Mouse (Mus musculus) layer of hippocampus, adult 9-11 months (tissue): ENCODE measurements around the gene Plk1.

ENCODE experiments used
- DNase-seq: peaks from one replicate; pipeline ENCODE4 v3.0.0; 2022

The Plk1 gene

DNA sequence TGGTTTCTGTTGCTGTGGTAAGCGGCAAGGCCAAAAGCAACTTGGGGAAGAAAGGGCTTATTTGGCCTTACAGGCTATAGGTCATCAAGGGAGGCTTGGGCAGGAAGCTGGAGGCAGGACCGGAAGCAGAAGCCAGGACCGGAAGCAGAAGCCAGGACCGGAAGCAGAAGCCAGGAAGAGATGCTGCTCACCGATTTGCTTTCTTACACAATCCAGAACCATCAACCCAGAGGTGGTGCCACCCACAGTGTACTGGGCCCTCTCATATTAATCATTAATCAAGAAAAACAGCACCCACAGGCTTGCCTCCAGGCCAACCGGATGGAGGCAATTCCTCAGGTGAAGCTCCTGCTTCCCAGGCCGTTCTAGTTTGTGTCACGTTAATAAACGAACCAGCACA, 37.5 kb downstream of the Plk1 start:
- DNase-seq = no peak

DNA sequence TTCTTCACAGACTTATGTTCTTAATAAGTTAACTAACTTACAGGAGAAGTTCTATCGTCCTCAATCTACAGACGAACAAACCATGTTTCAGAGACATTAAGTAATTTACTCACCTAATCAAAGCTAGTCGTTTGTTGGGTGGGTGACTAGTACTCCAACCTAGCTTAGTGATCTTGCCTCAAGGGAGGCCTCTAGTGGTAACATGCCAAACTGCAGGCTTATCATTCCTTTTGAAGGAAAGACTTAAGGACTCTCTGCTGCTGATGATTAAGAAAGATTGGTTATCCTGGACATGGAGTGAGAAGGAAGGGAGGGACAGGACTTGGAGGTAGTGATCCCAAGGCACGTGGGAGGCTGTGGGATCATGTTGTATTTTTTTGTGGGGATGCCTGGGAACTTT, 38.1 kb downstream of the Plk1 start:
- no peak for DNase-seq

DNA sequence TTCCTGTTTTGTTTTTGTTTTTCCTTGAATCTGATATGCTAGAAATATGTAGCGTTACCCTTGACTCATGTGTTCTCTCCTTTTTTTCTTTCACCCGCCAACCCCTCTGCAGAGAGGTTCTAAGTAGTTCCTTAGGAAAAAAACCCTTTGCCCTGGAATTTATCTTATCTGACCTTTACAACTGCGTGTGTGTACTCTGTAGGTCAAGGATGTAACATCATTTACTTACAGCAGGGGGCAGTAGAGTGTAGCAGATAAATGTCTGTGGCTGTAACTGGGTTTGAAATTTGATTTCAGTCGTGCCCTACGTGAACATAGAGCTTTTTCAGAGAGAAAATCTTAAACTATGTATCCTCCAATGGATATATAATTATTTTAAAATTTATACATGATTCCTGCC, 40.1 kb downstream of the Plk1 start:
- peak; percentile 23 for DNase-seq

DNA sequence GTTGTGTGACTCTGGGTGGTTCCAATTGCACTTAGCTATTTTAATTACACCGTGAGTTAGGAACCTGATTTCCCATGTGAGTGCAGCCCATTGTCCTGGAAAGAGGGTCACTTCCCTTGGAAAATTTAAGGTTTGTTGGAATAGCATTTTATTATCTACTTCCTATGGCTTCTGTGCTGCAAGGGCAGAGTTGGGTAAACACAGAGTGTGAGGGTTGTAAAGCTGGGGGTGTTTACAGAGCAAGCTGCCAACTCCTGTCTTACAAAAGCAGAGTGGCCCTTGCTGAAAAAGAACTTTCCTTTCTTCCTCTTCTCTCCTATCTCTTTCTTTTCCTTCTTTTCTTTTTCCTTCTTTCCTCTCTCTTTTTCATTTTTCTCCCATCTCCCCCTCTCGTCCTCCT, 44.7 kb downstream of the Plk1 start:
- DNase-seq = no peak

DNA sequence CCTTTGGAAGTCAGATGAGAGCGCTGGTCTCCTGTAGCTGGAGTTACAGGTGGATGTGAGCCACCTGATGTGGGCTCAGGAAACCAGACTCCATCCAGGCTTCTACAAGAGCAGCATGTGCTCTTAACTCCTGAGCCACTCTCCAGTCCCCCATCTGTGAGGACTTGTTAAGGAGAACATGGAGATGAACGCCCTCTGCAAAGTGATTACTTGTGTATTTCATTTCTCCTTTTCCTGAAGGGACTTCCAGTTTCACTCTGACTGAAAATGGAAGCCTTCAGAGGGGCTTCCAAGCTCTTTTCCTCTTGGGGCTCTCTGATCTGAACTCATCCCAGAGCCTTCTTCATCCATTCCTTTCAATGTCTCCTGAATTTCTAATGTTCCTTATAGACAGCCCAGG, 46.9 kb downstream of the Plk1 start:
- DNase-seq = no peak

DNA sequence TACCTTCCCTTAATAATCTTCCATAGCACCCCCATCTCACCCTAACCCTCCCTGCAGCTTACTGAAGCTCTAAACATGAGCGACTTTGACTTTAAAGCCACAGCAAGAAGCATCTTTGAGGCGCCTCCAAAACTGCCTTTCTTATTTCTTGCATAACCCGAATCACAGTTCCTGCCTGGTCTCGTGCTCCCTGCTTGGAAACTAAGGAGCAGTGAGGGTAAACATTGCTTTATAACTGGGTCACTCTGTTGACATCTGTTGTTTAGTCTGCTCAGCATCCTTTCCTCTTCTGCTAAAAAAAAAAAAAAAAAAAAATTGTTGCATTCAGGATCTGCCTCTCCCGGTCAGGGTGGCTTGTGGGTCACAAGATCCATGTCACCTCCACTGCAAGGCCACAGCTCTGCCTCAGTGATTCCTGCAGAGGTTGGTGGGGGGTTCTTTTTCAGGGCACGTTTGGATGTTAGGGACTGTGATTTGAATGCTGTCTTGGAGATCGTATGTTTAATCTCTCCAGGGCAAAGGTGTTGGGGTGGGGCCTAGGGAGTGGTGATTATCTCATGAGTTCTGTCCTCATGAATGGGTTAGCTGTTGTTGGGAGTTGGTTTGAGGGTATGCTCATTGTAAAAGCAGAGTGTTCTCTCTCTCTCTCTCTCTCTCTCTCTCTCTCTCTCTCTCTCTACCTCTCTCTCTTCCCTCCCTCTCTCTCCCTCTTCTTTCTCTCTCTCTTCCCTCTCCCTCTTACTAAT, 49.2 kb downstream of the Plk1 start:
- DNase-seq = no peak

DNA sequence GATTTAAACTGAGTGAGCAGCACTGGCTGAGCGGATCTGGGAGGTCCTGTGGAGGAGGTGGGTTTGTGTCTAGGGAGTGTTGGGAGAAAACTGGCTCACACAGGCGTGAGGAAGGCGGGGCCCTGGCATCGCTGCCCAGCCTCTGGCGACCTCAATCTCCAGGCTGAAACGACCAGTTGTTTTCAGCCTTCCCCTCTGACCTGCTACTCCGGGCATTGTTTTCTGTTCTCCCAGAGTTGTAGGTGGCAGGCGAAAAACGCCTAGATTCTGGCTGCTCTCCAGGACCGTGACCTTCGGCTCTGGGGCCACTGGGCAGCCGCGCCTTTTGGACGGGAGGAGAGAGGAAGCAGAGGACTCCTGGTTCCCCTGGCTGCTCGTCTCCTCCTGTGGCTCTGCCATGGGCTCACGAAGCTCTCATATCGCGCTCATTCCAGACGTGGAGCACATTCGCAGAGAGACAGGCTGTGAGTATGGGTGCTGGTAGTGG, 60.1 kb downstream of the Plk1 start, which contains the start of gene Chp2:
TSS of gene Chp2 (plus strand) at position 182 of the 487 bp plus-strand sequence.
- no peak for DNase-seq
